Mouse (Mus musculus) CH12.LX (cell line): Measurements from ENCODE around the gene Ctdsp1. TPM values are rescaled to one million over a fixed set of nuclear protein-coding genes. Genes with fewer than 3 reads are reported as not detected.

Experiments
- DNase-seq: peaks from one replicate; pipeline ENCODE4 v3.0.0-alpha.2; 2013; ENCODE audit errors: extremely low read depth
- H3K27ac ChIP-seq: 2 replicates; pipeline ENCODE4 v1.5.1; 2012; ENCODE audit warnings: low read depth, mild to moderate bottlenecking, control low read depth, moderate library complexity; ENCODE audit not compliant: insufficient read depth
- H3K27me3 ChIP-seq: replicated peaks from 2 replicates; pipeline ENCODE3; 2012; ENCODE audit warnings: inconsistent platforms
- H3K36me3 ChIP-seq, 2 experiments: replicated peaks in 1 of 2; 2 replicates each; pipeline versions ENCODE3 to v1.6.1; 2012; ENCODE audit warnings: inconsistent platforms in 1 of 2, low read length in 1 of 2, mild to moderate bottlenecking in 1 of 2, mixed read lengths in 1 of 2, moderate library complexity in 1 of 2; ENCODE audit not compliant: control insufficient read depth in 1 of 2, insufficient read depth in 1 of 2
- H3K4me1 ChIP-seq, 2 experiments: 2 replicates each; pipeline ENCODE4 v1.6.1; 2012; ENCODE audit warnings: inconsistent platforms in 1 of 2, moderate library complexity in 1 of 2; ENCODE audit not compliant: insufficient read depth in 2 of 2, control insufficient read depth in 1 of 2
- H3K4me2 ChIP-seq: 2 replicates; pipeline ENCODE4 v1.6.1; 2012; ENCODE audit warnings: low read depth, mild to moderate bottlenecking, control low read depth; ENCODE audit not compliant: poor library complexity, insufficient read depth, severe bottlenecking
- H3K4me3 ChIP-seq, 3 experiments: fragments of 150-350 bp in 1 of 3; sonication (generic) in 1 of 3; replicated peaks in 1 of 3; 2 replicates each; pipeline versions ENCODE3 to v1.5.1; 2011 to 2012; ENCODE audit warnings: low read depth in 2 of 3, low read length in 2 of 3, mild to moderate bottlenecking in 2 of 3, moderate library complexity in 2 of 3, control low read depth in 1 of 3, improper control_type of control experiment in 1 of 3, inconsistent platforms in 1 of 3, mixed read lengths in 1 of 3; ENCODE audit not compliant: poor library complexity in 1 of 3
- H3K79me2 ChIP-seq: replicated peaks from 2 replicates; pipeline ENCODE4 v1.6.1; 2012; ENCODE audit warnings: mild to moderate bottlenecking, moderate library complexity; ENCODE audit not compliant: control insufficient read depth, poor library complexity, insufficient read depth, severe bottlenecking; ENCODE audit errors: extremely low read depth
- H3K9ac ChIP-seq: 2 replicates; pipeline ENCODE4 v1.6.1; 2012; ENCODE audit warnings: low read depth, mild to moderate bottlenecking, control low read depth, moderate library complexity; ENCODE audit not compliant: insufficient read depth
- H3K9me3 ChIP-seq: replicated peaks from 2 replicates; pipeline ENCODE3; 2012; ENCODE audit warnings: low read length, inconsistent platforms, mixed read lengths
- BHLHE40 ChIP-seq: IDR thresholded peaks from 2 replicates; pipeline ENCODE4 v1.6.1; 2011; ENCODE audit warnings: mild to moderate bottlenecking, low read depth, low read length, improper control_type of control experiment
- CHD1 ChIP-seq: IDR thresholded peaks from 2 replicates; pipeline ENCODE4 v1.6.1; 2012; ENCODE audit warnings: low read depth, low read length, improper control_type of control experiment, inconsistent platforms
- CHD2 ChIP-seq: IDR thresholded peaks from 2 replicates; pipeline ENCODE4 v1.6.1; 2011; ENCODE audit warnings: low read length, improper control_type of control experiment
- CTCF ChIP-seq, 2 experiments: IDR thresholded peaks in 1 of 2; conservative IDR thresholded peaks in 1 of 2; 2 replicates each; pipeline ENCODE4 v1.5.1; 2011 to 2012; ENCODE audit warnings: low read depth in 2 of 2, low read length in 2 of 2, improper control_type of control experiment in 1 of 2, inconsistent platforms in 1 of 2, mild to moderate bottlenecking in 1 of 2, moderate library complexity in 1 of 2
- ELF1 ChIP-seq: IDR thresholded peaks from 2 replicates; pipeline ENCODE4 v1.6.1; 2014; ENCODE audit warnings: low read depth, mild to moderate bottlenecking, inconsistent platforms, low read length, improper control_type of control experiment
- EP300 ChIP-seq: IDR thresholded peaks from 2 replicates; pipeline ENCODE4 v1.6.1; 2011; ENCODE audit warnings: low read length, improper control_type of control experiment
- ETS1 ChIP-seq: conservative IDR thresholded peaks from 2 replicates; pipeline ENCODE4 v1.6.1; 2012; ENCODE audit warnings: low read depth, mild to moderate bottlenecking, inconsistent platforms, low read length, improper control_type of control experiment, moderate library complexity
- GABPA ChIP-seq: IDR thresholded peaks from 2 replicates; pipeline ENCODE4 v1.6.1; 2012; ENCODE audit warnings: low read depth, low read length, improper control_type of control experiment, inconsistent platforms; ENCODE audit not compliant: insufficient replicate concordance
- HCFC1 ChIP-seq: IDR thresholded peaks from 2 replicates; pipeline ENCODE4 v1.6.1; 2012; ENCODE audit warnings: low read depth, mild to moderate bottlenecking, inconsistent platforms, low read length, improper control_type of control experiment
- JUND ChIP-seq: conservative IDR thresholded peaks from 2 replicates; pipeline ENCODE4 v1.6.1; 2011; ENCODE audit warnings: low read depth, low read length, improper control_type of control experiment
- KAT2A ChIP-seq: IDR thresholded peaks from 2 replicates; pipeline ENCODE4 v1.6.1; 2012; ENCODE audit warnings: low read length, improper control_type of control experiment, inconsistent platforms; ENCODE audit not compliant: insufficient replicate concordance
- MAFK ChIP-seq: IDR thresholded peaks from 2 replicates; pipeline ENCODE4 v1.6.1; 2011; ENCODE audit warnings: low read length, improper control_type of control experiment; ENCODE audit not compliant: insufficient replicate concordance
- MAX ChIP-seq: IDR thresholded peaks from 2 replicates; pipeline ENCODE4 v1.6.1; 2011; ENCODE audit warnings: low read length, improper control_type of control experiment
- MEF2A ChIP-seq: IDR thresholded peaks from 2 replicates; pipeline ENCODE4 v1.6.1; 2014; ENCODE audit warnings: low read depth, mild to moderate bottlenecking, inconsistent platforms, low read length, improper control_type of control experiment, borderline replicate concordance
- MXI1 ChIP-seq: IDR thresholded peaks from 2 replicates; pipeline ENCODE4 v1.6.1; 2011; ENCODE audit warnings: mild to moderate bottlenecking, low read depth, low read length, improper control_type of control experiment
- NELFE ChIP-seq: IDR thresholded peaks from 2 replicates; pipeline ENCODE4 v1.6.1; 2011; ENCODE audit warnings: low read depth, low read length, improper control_type of control experiment
- NRF1 ChIP-seq: IDR thresholded peaks from 2 replicates; pipeline ENCODE4 v1.6.1; 2014; ENCODE audit warnings: low read depth, mild to moderate bottlenecking, inconsistent platforms, low read length, improper control_type of control experiment, moderate library complexity
- PAX5 ChIP-seq: IDR thresholded peaks from 2 replicates; pipeline ENCODE4 v1.6.1; 2012; ENCODE audit warnings: low read length, inconsistent platforms, mixed read lengths
- POLR2A ChIP-seq: IDR thresholded peaks from 2 replicates; pipeline ENCODE4 v1.6.1; 2011; ENCODE audit warnings: low read depth, mild to moderate bottlenecking, improper control_type of control experiment, low read length
- POLR2AphosphoS2 ChIP-seq: IDR thresholded peaks from 2 replicates; pipeline ENCODE4 v1.6.1; 2011; ENCODE audit warnings: low read depth, low read length, improper control_type of control experiment
- RCOR1 ChIP-seq: conservative IDR thresholded peaks from 2 replicates; pipeline ENCODE4 v1.6.1; 2012; ENCODE audit warnings: low read depth, mild to moderate bottlenecking, inconsistent platforms, low read length, improper control_type of control experiment
- SIN3A ChIP-seq: IDR thresholded peaks from 2 replicates; pipeline ENCODE4 v1.6.1; 2012; ENCODE audit warnings: low read length, improper control_type of control experiment, inconsistent platforms
- SMC3 ChIP-seq: IDR thresholded peaks from 2 replicates; pipeline ENCODE4 v1.6.1; 2011; ENCODE audit warnings: low read depth, low read length, improper control_type of control experiment
- TBP ChIP-seq: conservative IDR thresholded peaks from 2 replicates; pipeline ENCODE4 v1.6.1; 2011; ENCODE audit warnings: low read depth, low read length, improper control_type of control experiment
- TCF12 ChIP-seq: IDR thresholded peaks from 2 replicates; pipeline ENCODE4 v1.6.1; 2014; ENCODE audit warnings: low read depth, mild to moderate bottlenecking, inconsistent platforms, low read length, improper control_type of control experiment
- UBTF ChIP-seq: IDR thresholded peaks from 2 replicates; pipeline ENCODE4 v1.6.1; 2012; ENCODE audit warnings: low read depth, mild to moderate bottlenecking, inconsistent platforms, low read length, improper control_type of control experiment, moderate library complexity
- USF1 ChIP-seq: IDR thresholded peaks from 2 replicates; pipeline ENCODE4 v1.6.1; 2014; ENCODE audit warnings: low read depth, mild to moderate bottlenecking, inconsistent platforms, low read length, improper control_type of control experiment
- USF2 ChIP-seq: conservative IDR thresholded peaks from 2 replicates; pipeline ENCODE4 v1.6.1; 2011; ENCODE audit warnings: low read depth, low read length, improper control_type of control experiment
- ZC3H11A ChIP-seq: IDR thresholded peaks from 2 replicates; pipeline ENCODE4 v1.6.1; 2012; ENCODE audit warnings: low read depth, mild to moderate bottlenecking, inconsistent platforms, low read length, improper control_type of control experiment
- ZKSCAN1 ChIP-seq: IDR thresholded peaks from 2 replicates; pipeline ENCODE4 v1.6.1; 2012; ENCODE audit warnings: low read depth, inconsistent platforms, low read length, improper control_type of control experiment, borderline replicate concordance
- ZMIZ1 ChIP-seq: IDR thresholded peaks from 2 replicates; pipeline ENCODE4 v1.6.1; 2012; ENCODE audit warnings: low read depth, mild to moderate bottlenecking, inconsistent platforms, low read length, improper control_type of control experiment
- ZNF384 ChIP-seq: IDR thresholded peaks from 2 replicates; pipeline ENCODE4 v1.6.1; 2012; ENCODE audit warnings: low read depth, low read length, improper control_type of control experiment, inconsistent platforms
- dilution Hi-C: fragments of 300-500 bp; cut with MboI; formaldehyde crosslinking; loops from 2 replicates; pipeline ENCODE4 v1.14.3; 2020; ENCODE audit warnings: low sequenced_read_pairs; ENCODE audit not compliant: extremely low pct_unique_long_range_greater_than_20kb, extremely low pct_ligation_motif_present
- in situ Hi-C: fragments of 300-500 bp; cut with MboI; formaldehyde crosslinking; loops from 3 replicates; pipeline ENCODE4 v1.14.3; 2019; ENCODE audit warnings: low sequenced_read_pairs, low pct_ligation_motif_present, low pct_unique_long_range_greater_than_20kb, mixed read lengths
- polyA plus RNA-seq: library from polyadenylated mRNA; unstranded; fragments of >175 nt; gene quantifications from 2 replicates; pipeline ENCODE4 v1.2.1, GENCODE M21; 2012; ENCODE audit warnings: low read depth; ENCODE audit not compliant: insufficient read length
- total RNA-seq, 2 experiments: library from RNA; depleted of rRNA; stranded (reverse); fragments of 300-350 nt in 1 of 2; fragments of >200 nt in 1 of 2; gene quantifications; 2 replicates each; pipeline ENCODE4 v1.2.3; 2012 to 2014

Gene Ctdsp1
- total and polyA plus RNA-seq, 3 experiments, result 14.4 to 65.8 (median 23.4) TPM

GRCm38 (mm10) chr1:74434596-74434995 lies 43.3 kb downstream of the Ctdsp1 start:
- peaks cover 12 to 43% of the 10 kb centered on the region in 2 experiments for H3K36me3 ChIP-seq

DNA sequence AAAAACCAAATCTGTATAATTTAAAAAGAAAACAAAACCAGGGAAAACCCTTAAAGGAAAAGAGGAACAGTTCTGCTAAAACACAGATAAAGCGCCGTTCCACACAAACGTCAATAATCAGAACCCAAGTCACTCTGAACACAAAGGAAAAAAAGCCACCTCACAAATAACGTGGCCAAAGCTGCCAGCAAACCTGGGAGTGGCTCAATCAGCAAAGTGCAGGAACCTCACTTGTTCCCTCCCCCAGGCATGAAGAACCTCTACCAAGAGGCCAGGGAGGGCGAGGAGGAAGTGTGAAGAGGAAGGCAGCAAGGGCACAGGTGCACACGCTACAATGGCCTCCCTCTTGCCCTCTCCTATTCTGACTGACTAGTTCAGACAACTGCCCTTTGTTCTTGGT lies 44.3 kb downstream of the Ctdsp1 start:
- Histone ChIP-seq H3K9me3 (no peaks in the 10 kb centered on the region), H3K79me2 (no peaks in the 10 kb centered on the region), H3K36me3 (peaks cover 15 to 48% of the 10 kb centered on the region in 2 experiments), H3K4me2 (no peak overlapping the region), H3K27ac (0 out of 2 replicates have a peak overlapping the region, but pooled peaks have one; percentile 5), H3K9ac (no peak overlapping the region), H3K27me3 (no peaks in the 10 kb centered on the region), H3K4me3 (no peak overlapping the region), H3K4me1 (peaks cover 8 to 53% of the 10 kb centered on the region in 2 experiments)
- in situ Hi-C loops (no loop called here), dilution Hi-C loops (no loop called here)
- DNase-seq, result peak; percentile 75
- TF ChIP-seq HCFC1 (no peak), MXI1 (no peak), CHD2 (no peak), PAX5 (no peak), MEF2A (no peak), SMC3 (no peak), EP300 (peak; percentile 68), NRF1 (no peak), CTCF (conservative IDR thresholded peaks at IDR 0.05 in 1 of 2, IDR thresholded peaks at IDR 0.05 in 1 of 2; ENCODE audit: low read depth in 2 of 2, low read length in 2 of 2) (no peak), ZNF384 (no peak; the same call in 1 of the 2 replicates), RCOR1 (no peak), JUND (no peak), TBP (0 out of 2 replicates have a peak, but pooled peaks have one; percentile 33), MAFK (no peak), SIN3A (no peak), ZC3H11A (no peak), ZMIZ1 (no peak), KAT2A (no peak), USF1 (no peak), BHLHE40 (peak; percentile 24; the same call in 1 of the 2 replicates), POLR2A (no peak), USF2 (no peak), CHD1 (no peak), POLR2AphosphoS2 (no peak), ETS1 (no peak), MAX (peak; percentile 31), UBTF (no peak), ZKSCAN1 (no peak), NELFE (no peak)

More at GRCm38 (mm10) chr1:74434596-74434995, 43.3 kb downstream of the Ctdsp1 start:
- H3K27me3 ChIP-seq, result no peaks in the 10 kb centered on the region
- H3K27ac ChIP-seq, result no peak overlapping the region; the same call in 1 of the 2 replicates
- H3K4me3 ChIP-seq, result no peak overlapping the region
- in situ Hi-C loops (no loop called here), dilution Hi-C loops (no loop called here)
- peaks cover 8 to 53% of the 10 kb centered on the region in 2 experiments for H3K4me1 ChIP-seq
- no peaks in the 10 kb centered on the region for H3K9me3 ChIP-seq
- H3K9ac ChIP-seq, result no peak overlapping the region
- H3K79me2 ChIP-seq, result no peaks in the 10 kb centered on the region
- TF ChIP-seq CHD2 (no peak), ELF1 (no peak), ZMIZ1 (no peak), NRF1 (no peak), PAX5 (no peak), GABPA (no peak), MEF2A (no peak), ETS1 (no peak), NELFE (no peak), UBTF (no peak), SIN3A (no peak), JUND (no peak), MAFK (no peak), TBP (no peak), EP300 (no peak), TCF12 (no peak)
- no peak overlapping the region for H3K4me2 ChIP-seq
- peak; percentile 45 for DNase-seq
